Mouse (Mus musculus): ENCODE results near the gene Sh3d21. TPM values are rescaled to one million over a fixed set of nuclear protein-coding genes. Genes with fewer than 3 reads are reported as not detected.

Gene Sh3d21
- polyA plus RNA-seq, 1 experiment = 0.30 TPM

- no peak for TF ChIP-seq GATA1 (IDR thresholded peaks at IDR 0.05; ENCODE audit: low read length)
These were observed 31.8 kb downstream of the Sh3d21 start for GRCm38 (mm10) chr4:126131290-126132121.

- no peak for TF ChIP-seq GATA1 (IDR thresholded peaks at IDR 0.05; ENCODE audit: low read length)
These were observed 32.8 kb downstream of the Sh3d21 start for GRCm38 (mm10) chr4:126130502-126130901.

- TF ChIP-seq GATA1 (IDR thresholded peaks at IDR 0.05; ENCODE audit: low read length) = no peak
These were observed 39.8 kb downstream of the Sh3d21 start for GRCm38 (mm10) chr4:126123309-126124040.

- no peak for TF ChIP-seq GATA1 (IDR thresholded peaks at IDR 0.05; ENCODE audit: low read length)
These were observed 42.8 kb downstream of the Sh3d21 start for GRCm38 (mm10) chr4:126120506-126120905.

- TF ChIP-seq GATA1 (IDR thresholded peaks at IDR 0.05; ENCODE audit: low read length) = no peak
These were observed 43.2 kb downstream of the Sh3d21 start for GRCm38 (mm10) chr4:126120052-126120451.

GRCm38 (mm10) chr4:126119051-126119450, 44.2 kb downstream of the Sh3d21 start:
- no peak for TF ChIP-seq GATA1 (IDR thresholded peaks at IDR 0.05; ENCODE audit: low read length)

- no peak for TF ChIP-seq GATA1 (IDR thresholded peaks at IDR 0.05; ENCODE audit: low read length)
These were observed 44.6 kb downstream of the Sh3d21 start for GRCm38 (mm10) chr4:126118651-126119050.

GRCm38 (mm10) chr4:126117116-126117515, 46.2 kb downstream of the Sh3d21 start:
- no peak for TF ChIP-seq GATA1 (IDR thresholded peaks at IDR 0.05; ENCODE audit: low read length)

- TF ChIP-seq GATA1 (IDR thresholded peaks at IDR 0.05; ENCODE audit: low read length) = no peak
These were observed 47.3 kb downstream of the Sh3d21 start for GRCm38 (mm10) chr4:126115871-126116521.

- no peak for TF ChIP-seq GATA1 (IDR thresholded peaks at IDR 0.05; ENCODE audit: low read length)
These were observed 47.9 kb downstream of the Sh3d21 start for GRCm38 (mm10) chr4:126115411-126115810.

- TF ChIP-seq GATA1 (IDR thresholded peaks at IDR 0.05; ENCODE audit: low read length) = no peak
These were observed 49.3 kb downstream of the Sh3d21 start for GRCm38 (mm10) chr4:126113943-126114342.

GRCm38 (mm10) chr4:126113243-126113642, 50.0 kb downstream of the Sh3d21 start:
- no peak for TF ChIP-seq GATA1 (IDR thresholded peaks at IDR 0.05; ENCODE audit: low read length)

- no peak for TF ChIP-seq GATA1 (IDR thresholded peaks at IDR 0.05; ENCODE audit: low read length)
These were observed 52.1 kb downstream of the Sh3d21 start for GRCm38 (mm10) chr4:126111153-126111549.

GRCm38 (mm10) chr4:126110374-126111152, 52.7 kb downstream of the Sh3d21 start:
- TF ChIP-seq GATA1 (IDR thresholded peaks at IDR 0.05; ENCODE audit: low read length) = no peak

GRCm38 (mm10) chr4:126109613-126110373, 53.5 kb downstream of the Sh3d21 start:
- TF ChIP-seq GATA1 (IDR thresholded peaks at IDR 0.05; ENCODE audit: low read length) = no peak
